Mouse (Mus musculus) spleen, embryonic (tissue): ENCODE measurements at regions not wholly inside any gene's neighbourhood (a gene's known extent, or its start where the extent isn't known, plus 50 kb on each side); places are given as distances from the start of the nearest gene placed in this dataset.
"Not testable (repeated sequence)": the region's sequence is repeated elsewhere in the genome, so short reads cannot be mapped to it uniquely, and the experiment has no call there.

ENCODE experiments used
- CTCF ChIA-PET: fragments of 350-600 bp; sonication (Branson Sonifier 250); formaldehyde crosslinking; loops from one replicate; lab custom pipeline; 2022; lab: Charles Lee

DNA sequence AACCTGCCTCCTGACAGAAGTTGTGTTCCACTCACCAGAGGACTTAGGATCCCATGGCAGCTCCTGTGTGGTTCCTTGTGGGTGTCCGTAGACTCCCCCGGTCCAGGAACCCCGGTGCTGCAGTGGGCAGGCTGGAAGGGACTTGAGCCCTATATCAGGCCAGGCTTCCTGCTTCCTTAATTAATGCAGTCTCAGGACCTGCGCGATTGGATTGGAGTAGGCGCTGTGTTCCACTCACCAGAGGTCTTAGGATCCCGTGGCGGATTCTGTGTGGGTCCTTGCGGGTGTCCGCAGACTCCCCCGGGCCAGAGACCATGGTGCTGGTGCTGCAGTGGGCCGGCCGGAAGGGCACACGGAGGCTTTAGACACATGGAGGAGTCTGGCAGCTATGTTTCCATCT, 288.7 kb downstream of the Fut8 start:
- CTCF ChIA-PET = not testable (repeated sequence)

- CTCF ChIA-PET = interaction anchor here (0.6 kb wide), 1 partner anchor 500 kb away, joined by 23 read pairs; no protein-coding TSS in a partner anchor
Observed at GRCm38 (mm10) chr12:77527499-77527898, 289.6 kb downstream of the Fut8 start.

- CTCF ChIA-PET = interaction anchor here (0.6 kb wide), 1 partner anchor 501 kb away, joined by 23 read pairs; no protein-coding TSS in a partner anchor
Observed at GRCm38 (mm10) chr12:77527953-77528865, 290.3 kb downstream of the Fut8 start.

DNA sequence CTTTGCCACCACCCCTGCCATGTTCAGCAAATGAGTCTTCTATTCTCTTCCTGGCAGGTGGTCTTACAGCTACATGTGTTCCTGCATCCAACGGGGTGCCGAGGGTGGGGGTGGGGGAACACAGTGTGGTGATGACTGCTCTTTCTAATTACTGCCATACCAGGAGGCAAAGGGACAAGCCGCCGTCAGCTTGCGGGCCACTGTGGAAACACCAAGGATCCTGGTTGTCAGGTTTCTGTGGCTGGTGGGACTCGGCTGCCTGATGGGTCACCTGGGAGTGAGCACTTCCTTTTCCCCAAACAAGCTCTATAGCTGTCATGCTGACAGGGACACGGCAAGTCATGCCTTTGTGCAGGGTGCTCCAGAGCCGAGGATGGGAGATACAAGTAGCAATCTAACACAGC, 290.9 kb downstream of the Fut8 start:
- CTCF ChIA-PET = no interaction called here

DNA sequence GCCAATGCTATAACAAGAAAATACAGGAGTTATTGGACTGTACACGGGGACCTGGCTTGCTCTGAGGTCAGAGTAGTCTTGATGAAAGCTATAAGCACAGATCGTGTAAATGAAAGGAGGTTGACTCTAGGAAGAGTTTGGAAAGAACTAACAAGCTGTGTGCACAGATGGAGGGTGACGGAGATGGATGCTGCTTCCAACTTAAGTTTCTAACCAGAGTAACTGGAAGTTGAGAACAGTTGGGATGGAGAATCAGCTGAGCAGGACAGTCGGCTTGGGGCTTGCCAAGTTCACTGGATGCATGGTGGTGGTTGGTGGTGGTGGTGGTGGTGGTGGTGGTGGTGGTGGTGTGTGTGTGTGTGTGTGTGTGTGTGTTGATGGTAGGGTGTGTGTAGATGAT, 291.5 kb downstream of the Fut8 start:
- CTCF ChIA-PET = interaction anchor here (0.7 kb wide), 1 partner anchor 64 kb away, joined by 3 read pairs; no protein-coding TSS in a partner anchor

DNA sequence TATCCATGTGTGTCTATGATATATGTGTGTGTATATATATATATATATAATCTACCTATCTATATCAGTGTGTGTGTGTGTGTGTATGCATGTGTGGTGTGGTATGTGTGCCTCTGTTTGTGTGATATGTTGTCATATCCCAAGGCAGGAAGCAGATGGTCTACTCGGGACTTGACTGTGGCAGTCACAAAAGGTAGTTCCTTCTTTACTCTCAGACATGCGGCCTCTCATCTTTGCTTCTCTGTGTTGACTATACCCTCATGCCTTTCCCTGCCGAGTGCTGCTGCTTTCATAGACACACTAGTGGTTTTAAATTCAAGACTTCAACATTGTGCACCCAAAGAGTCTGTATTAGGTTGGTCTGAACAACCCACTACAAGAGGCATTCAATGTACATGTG, 292.0 kb downstream of the Fut8 start:
- CTCF ChIA-PET = interaction anchor here (0.7 kb wide), 1 partner anchor 65 kb away, joined by 3 read pairs; no protein-coding TSS in a partner anchor

GRCm38 (mm10) chr12:77531294-77531693, 293.4 kb downstream of the Fut8 start:
- CTCF ChIA-PET = interaction anchor here (0.7 kb wide), 1 partner anchor 285 kb away, joined by 3 read pairs; no protein-coding TSS in a partner anchor

- CTCF ChIA-PET = interaction anchor here (0.7 kb wide), 1 partner anchor 58 kb away, joined by 3 read pairs; no protein-coding TSS in a partner anchor
Observed at GRCm38 (mm10) chr12:77532547-77532946, 294.6 kb downstream of the Fut8 start.

- CTCF ChIA-PET = interaction anchor here (0.6 kb wide), 1 partner anchor 244 kb away, joined by 5 read pairs; no protein-coding TSS in a partner anchor
Observed at GRCm38 (mm10) chr12:77533606-77534005, 295.7 kb downstream of the Fut8 start.

- CTCF ChIA-PET = no interaction called here
Observed at GRCm38 (mm10) chr12:77534079-77534478, 296.2 kb downstream of the Fut8 start.

DNA sequence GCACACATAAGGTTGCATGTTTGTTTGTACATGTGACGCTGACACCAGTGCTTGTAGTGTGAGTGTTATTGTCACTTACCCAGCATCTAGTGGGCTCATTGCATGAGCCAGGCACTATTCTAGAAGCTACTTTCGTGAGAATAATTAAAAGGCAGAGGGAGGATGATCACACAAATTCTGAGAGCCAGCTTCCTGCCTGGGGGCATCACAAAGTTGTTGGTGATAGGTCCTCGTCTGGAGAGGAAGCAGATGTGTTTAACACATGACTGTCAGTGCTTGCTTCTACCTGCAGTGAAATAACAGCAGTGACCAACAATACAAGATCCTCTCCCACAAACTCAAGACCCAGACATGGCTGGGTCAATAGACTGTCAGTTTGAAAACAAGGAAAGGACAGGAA, 297.2 kb downstream of the Fut8 start:
- CTCF ChIA-PET = no interaction called here

DNA sequence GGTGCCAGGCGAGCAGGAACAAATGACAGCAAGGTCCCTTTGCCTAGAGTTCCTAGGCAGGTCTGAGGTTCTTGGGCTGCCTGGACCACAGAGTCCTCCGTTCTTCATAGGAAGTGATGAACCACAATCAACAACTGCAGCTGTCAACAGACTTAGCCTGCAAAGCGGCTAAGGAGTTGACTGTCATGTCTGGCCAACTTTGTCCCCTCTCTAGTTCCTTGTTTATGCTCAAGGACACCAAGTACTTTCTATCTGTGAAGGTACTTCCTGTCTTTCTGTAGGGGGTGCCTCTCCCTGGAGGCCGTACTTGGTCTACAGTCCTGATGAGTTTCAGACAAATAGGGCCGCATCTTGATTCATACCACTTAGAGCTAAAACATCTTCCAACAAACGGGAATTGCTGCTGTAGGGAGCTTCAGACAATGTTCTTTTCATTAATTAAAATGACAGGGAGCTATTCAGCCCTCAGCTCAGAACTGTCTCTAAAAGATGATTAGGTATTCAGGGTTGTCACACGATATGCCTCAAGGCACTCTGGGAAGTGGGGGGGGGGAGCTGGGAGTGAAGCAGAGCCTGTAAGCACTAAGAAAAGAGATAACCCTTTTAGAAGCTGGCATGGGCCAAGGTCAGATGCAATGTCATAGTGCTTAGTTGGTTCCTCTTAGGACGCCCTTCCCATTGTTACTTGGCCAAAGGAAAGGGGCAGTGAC, 299.4 kb downstream of the Fut8 start:
- CTCF ChIA-PET = interaction anchor here (0.5 to 0.7 kb wide), 3 partner anchors 77 to 844 kb away, joined by 3 to 4 read pairs (median 3); no protein-coding TSS in a partner anchor

DNA sequence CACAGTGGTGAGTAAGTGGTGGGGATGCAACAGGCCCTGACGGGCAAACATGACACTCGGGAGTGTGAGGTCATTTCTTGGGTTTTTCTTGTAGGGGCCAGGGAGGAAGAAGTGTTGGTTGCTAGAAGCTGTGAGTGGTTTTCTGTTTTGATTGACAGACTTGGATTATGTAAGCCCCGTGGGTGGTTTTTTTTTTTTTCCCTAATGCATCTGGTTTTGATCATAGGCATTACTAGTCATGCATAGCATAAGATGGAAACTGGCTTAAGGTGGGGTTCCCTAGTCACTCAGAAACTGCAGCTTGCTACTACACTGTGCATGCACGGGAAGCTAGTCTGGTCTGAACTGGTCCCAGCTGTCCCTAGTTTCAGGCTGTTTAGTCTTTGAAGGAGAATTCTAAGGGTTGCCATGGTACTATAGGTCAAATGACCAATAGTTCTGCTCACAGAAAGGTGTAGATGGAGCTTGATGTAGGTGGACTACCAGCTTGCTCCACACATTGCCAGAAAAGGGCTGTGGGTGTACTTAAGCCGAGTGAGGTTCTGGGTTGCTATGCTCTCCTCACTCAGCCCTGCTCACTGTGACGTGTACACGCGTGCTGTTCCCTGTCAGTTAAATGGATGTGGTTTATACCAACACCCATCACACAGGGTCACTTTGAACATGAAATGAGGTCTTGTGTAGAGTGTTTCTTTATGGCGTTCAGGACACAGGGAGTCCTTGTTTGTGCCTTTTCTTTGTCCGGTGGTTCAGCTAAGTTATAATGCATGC, 301.9 kb downstream of the Fut8 start:
- CTCF ChIA-PET = interaction anchor here (0.6 kb wide), 1 partner anchor 348 kb away, joined by 8 read pairs; no protein-coding TSS in a partner anchor

GRCm38 (mm10) chr12:77541051-77541765, 303.3 kb downstream of the Fut8 start:
- CTCF ChIA-PET = no interaction called here

DNA sequence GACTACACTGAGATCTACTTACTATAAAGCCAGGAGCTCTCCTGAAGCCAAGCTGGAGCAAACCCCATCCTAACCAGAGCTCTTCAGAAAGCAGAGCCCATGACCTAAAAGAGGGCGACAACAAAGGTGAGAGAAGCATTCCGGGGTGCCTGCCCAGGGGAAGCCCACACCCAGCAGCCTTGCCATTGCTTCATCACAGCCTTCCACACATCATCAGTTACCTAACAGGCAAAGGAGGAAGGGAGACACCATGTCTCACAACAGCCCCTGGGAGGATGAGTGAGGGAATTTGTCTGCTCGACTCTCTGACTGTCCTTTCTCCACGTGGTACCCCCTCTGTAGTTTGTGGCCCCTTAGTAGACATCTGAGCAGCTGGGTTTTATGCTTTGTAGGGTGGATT, 303.9 kb downstream of the Fut8 start:
- CTCF ChIA-PET = no interaction called here

DNA sequence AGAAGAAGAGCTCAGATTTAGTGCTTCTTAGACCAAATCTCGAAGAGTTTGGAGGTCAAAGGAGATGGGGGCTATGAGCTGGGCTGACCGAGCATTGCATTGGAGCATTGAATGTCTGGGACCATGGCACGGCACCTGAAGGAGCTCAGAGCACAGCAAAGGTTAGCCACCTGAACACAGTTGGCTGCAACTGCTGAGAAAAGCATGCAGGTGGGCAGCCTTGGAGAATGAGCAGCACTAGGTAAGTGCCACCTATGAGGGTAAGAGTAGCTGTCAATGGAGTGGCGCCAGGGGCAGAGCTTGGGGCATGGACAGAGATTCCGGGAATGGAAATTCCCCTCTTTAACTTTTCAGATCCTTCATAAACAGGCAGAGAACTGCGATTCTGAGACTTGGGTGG, 305.7 kb downstream of the Fut8 start:
- CTCF ChIA-PET = no interaction called here

GRCm38 (mm10) chr12:77546165-77546564, 308.2 kb downstream of the Fut8 start:
- CTCF ChIA-PET = no interaction called here

GRCm38 (mm10) chr12:77568286-77568685, 330.4 kb downstream of the Fut8 start:
- CTCF ChIA-PET = interaction anchor here (0.6 kb wide), 1 partner anchor 45 kb away, joined by 4 read pairs; no protein-coding TSS in a partner anchor

DNA sequence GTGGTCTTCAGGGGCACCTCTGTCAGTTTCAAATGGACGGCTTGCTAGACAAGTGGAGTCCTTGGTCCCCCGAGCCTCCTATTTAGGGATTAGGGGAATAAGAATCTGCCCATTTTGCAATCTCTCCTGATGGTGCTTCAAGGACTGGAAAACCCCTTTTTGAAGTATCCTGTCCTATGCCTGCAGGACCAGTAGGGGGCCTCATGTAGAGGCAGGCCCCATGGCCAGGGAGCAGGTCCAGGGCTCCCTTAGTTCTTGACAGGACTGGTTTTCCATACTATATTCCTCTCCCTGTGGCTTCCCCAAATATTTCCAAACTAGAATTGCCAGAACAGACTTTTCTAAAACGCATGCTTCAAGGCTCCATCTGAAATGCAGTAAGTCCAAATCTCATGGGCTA, 332.6 kb downstream of the Fut8 start:
- CTCF ChIA-PET = no interaction called here

GRCm38 (mm10) chr12:77571071-77571470, 333.1 kb downstream of the Fut8 start:
- CTCF ChIA-PET = no interaction called here
